Mouse (Mus musculus) megakaryocyte, embryonic 14.5 days (primary cell): ENCODE measurements around the gene Creb5.

ENCODE experiments used
- FLI1 ChIP-seq: IDR thresholded peaks from 2 replicates; pipeline ENCODE4 v1.6.1; 2012; ENCODE audit warnings: low read length, inconsistent platforms, mixed read lengths
- GATA1 ChIP-seq: IDR thresholded peaks from 3 replicates; pipeline ENCODE4 v1.6.1; 2012; ENCODE audit warnings: mixed read lengths, low read length, inconsistent platforms, borderline replicate concordance

- TF ChIP-seq FLI1 = no peak
- TF ChIP-seq GATA1 = no peak
These were observed 287.0 kb downstream of the Creb5 start for GRCm38 (mm10) chr6:53574097-53574496.
